Mouse (Mus musculus): ENCODE data around the gene Arl8a.

The Arl8a gene

GRCm38 (mm10) chr1:135199014-135199819 is 52.6 kb downstream of the Arl8a start:
- DNase-seq (ENCODE audit: low spot score in 2 of 2), result no peak

GRCm38 (mm10) chr1:135200400-135200799 is 53.8 kb downstream of the Arl8a start:
- no peak for DNase-seq (ENCODE audit: low spot score in 2 of 2)

- no peak for DNase-seq (ENCODE audit: low spot score in 2 of 2)
These were observed 57.8 kb downstream of the Arl8a start for GRCm38 (mm10) chr1:135204196-135205126.

GRCm38 (mm10) chr1:135205257-135205656 is 58.6 kb downstream of the Arl8a start:
- no peak for DNase-seq (ENCODE audit: low spot score in 2 of 2)

All from natural killer cell, adult 2 months (primary cell).